Mouse (Mus musculus): ENCODE results near the gene Aldh16a1.
"Not testable (repeated sequence)": the region's sequence is repeated elsewhere in the genome, so short reads cannot be mapped to it uniquely, and the experiment has no call there.

Aldh16a1 gene

DNA sequence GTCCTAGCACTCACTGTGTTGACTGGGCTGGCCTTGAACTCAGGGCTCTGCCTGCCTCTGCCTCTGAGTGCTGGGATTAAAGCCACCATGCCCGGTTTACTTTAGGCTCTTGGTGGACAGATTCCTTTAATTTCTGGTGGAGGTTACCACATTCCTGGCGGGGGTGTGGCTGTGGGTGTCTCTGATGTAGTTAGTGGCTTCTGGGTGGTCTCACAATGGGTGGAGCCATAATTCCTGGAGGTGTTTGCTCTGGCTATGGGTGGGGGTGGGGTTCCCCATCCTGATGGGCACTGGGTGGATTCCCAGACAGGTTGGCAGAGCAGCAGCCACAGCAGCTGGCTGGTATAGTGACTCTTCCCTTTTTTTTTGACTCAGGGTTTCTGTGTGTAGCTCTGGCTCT is 42.4 kb downstream of the Aldh16a1 start:
- DNase-seq: no peak

DNA sequence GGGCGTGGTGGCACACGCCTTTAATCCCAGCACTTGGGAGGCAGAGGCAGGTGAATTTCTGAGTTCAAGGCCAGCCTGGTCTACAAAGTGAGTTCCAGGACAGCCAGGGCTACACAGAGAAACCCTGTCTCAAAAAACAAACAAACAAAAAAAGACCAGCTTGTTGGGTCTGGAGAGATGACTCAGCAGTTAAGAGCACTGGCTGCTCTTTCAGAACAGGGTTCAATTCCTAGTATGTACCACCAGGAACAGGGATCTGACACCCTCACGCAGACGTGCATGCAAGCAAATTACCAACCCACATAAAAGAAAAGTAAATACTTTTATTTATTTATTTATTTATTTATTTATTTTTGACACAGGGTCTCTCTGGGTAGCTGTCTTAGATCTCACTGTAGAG is 44.3 kb downstream of the Aldh16a1 start:
- DNase-seq: not testable (repeated sequence)

DNA sequence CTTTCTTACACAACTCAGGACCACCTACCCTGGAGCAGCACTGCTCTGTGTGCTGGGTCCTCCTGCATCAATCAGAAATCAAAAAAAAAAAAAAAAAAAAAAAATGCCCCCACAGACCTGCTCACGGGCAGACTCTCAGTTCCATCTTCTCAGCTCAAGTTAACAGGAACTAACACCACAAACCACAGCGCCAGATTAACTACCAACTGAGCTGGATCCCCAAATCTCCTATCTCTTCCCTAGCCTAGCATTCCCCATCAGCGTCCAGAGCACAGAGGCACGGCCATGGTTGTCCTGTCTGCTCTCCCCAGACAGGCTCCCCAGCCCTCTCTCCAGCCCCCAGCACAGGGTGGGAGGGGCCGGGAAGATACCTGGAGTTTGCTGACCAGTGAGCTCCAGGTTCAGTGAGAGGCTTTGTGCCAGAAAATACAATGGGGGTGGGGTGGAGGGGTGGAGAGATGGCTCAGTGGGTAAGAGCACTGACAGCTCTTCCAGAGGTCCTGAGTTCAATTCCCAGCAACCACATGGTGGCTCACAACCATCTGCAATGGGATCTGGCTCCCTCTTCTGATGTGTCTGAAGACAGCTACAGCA is 47.2 kb downstream of the Aldh16a1 start:
- DNase-seq: no peak

DNA sequence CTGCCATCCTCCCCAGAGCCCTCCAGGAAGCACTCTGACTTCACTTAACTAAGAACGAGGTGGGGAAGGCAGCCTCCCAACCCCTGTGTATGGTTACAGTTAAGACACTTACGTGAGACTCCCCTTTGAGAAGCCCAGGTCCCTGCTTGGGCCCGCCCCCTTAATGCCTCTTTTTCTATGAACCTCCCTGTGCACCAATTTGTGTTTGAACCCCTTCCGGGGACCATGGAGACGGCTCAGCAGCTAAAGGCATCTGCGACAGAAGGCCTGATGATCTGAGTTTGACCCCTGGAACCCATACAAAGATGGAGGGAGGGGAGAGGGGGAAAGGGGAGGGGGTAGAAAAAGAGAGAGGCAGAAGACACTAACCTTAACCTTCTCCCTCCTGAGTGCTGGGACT is 47.9 kb downstream of the Aldh16a1 start:
- no peak for DNase-seq

DNA sequence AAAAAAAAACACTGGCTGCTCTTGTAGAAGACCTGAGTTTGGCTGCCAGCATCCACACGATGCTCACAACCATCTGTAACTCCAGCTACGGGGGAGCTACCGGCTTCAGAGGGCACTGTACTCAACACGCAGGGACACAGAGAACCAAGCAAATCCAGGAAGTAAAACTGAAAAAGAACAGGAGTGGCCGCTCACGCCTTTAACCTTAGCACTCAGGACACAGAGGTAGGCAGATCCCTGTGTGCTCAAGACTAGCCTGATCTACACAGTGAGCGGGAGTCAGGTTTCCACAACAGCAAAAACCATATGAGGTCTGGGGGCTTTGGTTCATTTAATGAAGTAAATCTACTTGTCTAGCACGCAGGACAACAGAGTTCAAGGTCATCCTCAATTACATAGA is 48.9 kb downstream of the Aldh16a1 start:
- no peak for DNase-seq

DNA sequence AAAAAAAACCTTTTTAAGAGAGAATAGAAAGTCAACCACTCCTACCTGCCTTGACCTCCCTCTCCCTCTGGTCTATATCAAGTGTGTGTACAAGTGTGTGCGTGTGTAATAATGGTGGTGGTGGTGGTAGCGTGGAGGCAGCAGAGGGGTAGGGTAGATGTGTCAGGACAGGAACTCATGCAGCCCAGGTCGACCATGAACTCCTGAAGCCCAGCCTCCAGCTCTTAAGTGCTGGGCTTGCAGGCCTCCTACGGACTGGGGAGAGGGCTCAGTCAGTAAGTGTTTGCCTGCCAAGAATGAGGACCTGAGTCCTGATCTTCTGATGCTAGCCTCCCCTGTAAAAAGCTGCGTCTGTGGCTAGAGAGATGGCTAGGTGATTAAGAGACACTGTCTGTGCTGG is 49.4 kb downstream of the Aldh16a1 start:
- DNase-seq: no peak

DNA sequence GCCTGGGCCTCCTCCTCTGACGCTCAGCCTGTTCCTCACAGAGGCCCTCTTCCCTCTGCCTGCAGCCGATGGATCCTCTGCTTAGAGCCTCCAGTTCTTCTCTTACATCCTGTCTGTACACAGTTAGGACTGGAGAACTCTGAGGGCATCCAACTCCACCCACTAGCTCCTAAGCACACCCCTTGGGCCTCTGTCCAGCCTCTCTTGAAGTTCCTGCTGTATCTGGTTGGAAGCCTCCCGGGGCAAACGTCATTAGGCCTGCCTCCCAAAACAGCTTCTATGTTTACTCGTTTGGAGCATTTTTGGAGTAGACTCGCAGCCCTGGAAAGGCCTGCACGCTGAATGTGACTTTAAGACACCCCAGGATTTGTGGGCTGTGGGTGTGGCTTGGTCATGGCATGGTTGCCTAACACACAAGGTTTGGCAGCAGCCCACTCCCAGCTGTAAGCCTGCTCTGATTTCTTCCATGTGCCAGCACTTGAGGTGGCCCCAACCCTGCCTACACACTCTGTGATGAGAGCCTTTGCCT is 50.7 kb downstream of the Aldh16a1 start, which contains the start of gene Fcgrt:
TSS of gene Fcgrt (minus strand) at position 200 of the 529 bp plus-strand sequence.
- peak; percentile 97 to 98 for DNase-seq

DNA sequence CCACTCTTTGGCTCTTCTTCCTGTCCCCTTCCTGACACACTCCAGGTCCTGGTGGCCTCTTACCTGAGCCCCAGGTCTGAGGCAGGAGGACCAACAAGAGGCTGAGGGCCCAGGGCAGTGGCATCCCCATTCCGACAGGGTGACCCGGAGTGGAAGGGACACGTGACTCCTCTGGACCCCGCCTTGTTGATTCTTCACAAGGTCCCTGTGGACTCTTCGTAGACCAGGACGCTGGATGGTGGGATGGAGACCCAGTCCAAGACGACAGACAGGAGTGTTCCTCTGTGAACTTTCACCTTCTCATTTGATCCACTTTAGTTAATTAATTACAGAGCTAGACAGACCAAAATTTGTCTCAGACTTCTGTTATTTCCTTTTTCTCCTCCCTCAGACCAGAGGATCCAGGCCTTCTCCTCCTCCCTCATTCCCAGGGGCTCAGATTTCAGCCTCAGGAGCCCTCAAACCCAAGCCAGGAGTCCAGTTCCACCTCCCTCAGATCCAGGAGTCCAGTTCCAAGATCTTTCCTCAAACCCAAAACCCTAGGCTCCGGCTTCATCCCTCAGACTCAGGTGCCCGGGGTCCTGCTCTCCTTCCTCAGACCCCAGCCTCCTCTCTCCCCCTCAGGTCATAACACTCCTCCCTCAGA is 51.3 kb downstream of the Aldh16a1 start:
- DNase-seq: peak in 1 of 2 experiments; percentile 48

DNA sequence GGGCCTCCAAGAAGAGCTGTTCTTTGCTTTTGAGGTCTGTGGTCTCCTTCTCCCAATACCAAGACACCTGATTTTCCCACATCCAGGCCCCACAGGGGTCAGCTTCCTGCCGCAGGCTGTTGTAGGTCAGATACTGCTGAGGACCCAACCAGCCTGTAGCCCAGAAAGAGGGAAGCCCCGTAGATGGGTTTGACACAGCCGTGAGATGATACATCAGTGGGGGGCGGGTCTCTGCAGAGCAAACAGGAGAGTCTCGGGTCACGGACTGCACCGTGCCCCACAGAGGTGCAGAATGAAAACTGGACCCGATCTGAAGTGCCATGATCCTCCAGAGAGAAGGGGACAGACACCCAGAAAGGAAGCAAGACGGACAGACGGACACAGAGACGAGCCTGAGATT is 51.9 kb downstream of the Aldh16a1 start:
- DNase-seq: no peak

DNA sequence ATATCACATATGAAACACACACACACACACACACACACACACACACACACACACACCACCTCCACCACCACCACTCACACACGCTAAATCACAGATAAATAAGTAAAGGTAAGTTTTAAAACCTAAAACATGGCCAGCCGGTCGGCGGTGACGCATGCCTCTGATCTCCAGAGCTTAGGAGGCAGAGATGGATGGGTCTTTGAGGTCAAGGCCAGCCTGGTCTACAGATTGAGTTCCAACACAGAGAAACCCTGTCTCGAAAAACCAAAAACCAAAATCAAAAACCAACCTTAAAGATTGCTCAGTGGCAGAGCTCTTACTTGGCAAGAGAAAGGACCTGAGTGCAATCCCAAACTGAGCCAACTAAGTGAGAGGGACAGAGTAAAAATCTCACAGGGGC is 54.3 kb downstream of the Aldh16a1 start:
- DNase-seq: no peak

DNA sequence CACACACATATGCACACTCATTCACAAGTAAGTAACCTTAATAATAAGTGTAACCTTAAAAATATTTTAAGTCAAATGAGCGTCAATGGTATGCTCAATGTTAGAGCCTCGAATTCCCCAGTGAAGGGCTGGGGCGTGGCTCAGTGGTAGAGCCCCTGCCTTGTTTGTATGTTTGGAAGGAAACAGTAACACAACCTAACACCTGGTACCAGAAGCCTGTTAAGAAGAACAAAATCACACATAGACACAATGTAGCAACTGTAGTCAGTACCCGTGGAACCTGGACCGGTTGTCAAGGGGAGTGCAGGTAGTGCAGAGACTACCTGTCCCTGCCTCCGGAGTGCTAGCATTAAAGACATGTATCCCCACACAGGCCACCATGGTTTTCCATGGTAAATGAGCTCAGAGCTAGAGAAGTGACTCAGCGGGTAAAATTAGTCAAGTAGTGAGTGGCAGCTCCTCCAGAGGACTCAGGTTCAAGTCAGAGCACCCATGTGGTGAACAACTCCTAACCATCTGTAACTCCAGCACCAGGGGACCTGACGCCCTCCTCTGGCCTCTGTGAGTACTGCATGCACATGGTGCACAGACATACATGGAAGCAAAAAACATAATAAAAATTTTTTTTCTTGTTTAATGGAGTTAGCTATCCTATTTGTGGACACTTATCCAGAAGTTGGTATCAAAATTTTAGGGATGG is 55.7 kb downstream of the Aldh16a1 start:
- DNase-seq: no peak

DNA sequence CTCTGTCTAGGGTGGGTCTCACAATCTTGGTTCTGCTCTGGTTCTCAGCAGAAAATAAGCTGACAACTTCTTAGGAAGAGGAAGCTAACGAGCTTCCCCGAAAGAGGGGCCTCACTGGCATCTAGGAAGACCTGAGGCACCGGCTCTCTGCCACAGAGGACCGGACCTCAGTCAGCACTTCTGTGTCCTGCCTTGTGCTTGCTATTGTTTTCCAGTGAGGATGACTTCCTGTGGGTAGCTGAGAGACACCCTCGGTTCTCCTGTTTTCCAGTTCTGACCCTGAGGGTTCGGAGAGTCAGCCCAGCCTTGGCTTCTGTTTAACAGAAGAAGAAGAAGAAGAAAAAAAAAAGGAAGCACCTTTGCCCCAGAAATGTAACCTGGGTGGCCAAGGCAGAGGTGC is 56.9 kb downstream of the Aldh16a1 start:
- DNase-seq: no peak

DNA sequence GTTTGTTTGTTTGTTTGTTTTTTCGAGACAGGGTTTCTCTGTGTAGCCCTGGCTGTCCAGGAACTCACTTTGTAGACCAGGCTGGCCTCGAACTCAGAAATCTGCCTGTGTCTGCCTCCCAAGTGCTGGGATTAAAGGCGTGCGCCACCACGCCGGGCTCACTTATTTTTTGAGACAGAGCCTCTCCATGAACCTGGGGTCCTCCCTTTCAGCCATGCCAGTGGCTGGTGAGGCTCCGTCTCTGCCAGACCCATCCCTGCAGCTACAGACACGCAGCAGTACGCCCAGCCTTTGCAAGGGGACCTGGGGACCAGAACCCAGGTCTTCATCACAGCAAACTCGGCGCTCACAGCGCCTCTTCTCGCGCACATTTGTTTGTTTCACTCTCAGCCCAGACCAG is 58.4 kb downstream of the Aldh16a1 start:
- DNase-seq: not testable (repeated sequence)

DNA sequence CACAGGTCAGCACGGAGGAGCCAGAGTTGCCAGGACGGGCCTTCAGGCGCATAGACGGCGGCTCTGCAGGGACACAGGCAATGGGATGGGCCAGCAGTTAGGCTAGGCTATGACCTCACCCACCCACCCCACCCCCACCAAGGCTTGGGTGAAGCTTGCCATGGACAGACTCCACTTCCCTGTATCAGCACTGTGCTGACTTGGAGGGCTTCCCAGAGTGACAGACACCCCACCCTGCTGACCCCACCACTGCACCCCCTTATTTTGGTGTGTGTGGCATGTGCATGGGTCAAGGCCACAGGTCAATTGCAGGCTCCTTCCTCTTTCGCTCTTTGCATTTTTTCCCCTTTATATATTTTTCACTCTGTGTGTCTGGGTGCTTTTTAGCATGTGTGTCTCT is 59.0 kb downstream of the Aldh16a1 start:
- DNase-seq: peak; percentile 46 to 48

DNA sequence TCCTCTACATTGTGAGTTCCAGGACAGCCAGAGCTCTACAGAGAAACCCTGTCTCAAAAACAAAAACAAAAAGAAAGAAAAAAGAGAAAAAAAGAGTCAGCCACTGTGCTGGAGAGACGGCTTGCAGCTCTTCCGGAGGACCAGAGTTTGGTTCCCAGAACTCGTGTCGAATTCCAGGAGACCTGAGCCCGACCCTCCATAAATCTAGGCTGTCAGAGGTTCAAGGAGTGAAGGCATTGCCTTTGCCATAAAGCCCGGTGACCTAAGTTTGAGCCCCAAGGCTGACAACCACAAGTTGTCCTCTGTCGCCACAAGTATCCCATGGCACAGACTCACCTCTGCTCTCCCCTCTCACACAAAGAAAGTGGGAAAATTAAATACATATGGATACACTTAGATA is 60.3 kb downstream of the Aldh16a1 start:
- no peak for DNase-seq

DNA sequence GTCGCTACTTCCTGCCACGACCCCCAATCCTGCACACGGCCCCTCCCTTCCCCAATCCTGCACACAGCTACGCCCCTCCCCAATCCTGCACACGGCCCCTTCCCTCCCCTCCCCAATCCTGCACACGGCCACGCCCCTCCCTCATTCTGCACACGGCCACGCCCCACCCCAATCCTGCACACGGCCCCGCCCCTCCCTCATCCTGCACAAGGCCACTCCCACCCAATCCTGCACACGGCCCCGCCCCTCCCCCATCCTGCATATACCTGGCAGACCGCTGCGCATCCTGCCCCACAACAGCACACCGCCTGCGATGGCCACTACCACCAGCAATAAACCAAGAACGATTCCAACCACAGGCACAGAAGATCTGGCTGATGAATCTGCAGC is 60.9 kb downstream of the Aldh16a1 start:
- no peak for DNase-seq

DNA sequence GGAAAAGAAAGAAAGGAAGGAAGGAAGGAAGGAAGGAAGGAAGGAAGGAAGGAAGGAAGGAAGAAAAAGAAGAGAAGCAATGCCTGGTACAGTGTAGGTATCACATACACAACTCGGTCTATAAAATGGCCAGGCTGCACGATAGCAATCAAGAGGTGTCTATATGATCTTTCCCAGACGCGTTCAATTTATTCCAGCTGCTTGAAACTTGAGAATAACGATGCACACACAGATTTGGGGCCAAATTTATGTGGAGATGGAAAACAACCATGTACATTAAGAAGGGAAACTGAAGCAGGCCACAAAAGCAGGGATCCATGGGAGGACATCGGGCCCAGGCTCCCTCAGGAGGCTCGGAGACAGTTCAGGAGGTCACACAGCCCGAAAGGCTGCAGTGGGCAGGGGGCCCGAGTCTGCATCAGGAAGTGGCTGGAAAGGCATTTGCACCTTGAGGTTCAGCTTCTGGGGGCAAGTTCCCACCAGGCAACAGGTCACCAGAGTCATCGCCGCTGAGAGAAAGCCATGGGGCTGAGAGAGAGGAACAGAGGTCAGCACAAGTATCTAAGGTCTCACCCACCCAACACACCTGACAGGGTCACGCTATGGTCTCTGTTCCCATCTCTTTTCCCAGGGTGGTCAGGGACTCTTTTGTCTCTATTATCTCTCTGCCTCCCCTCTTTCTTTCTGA is 61.4 kb downstream of the Aldh16a1 start:
- no peak for DNase-seq

DNA sequence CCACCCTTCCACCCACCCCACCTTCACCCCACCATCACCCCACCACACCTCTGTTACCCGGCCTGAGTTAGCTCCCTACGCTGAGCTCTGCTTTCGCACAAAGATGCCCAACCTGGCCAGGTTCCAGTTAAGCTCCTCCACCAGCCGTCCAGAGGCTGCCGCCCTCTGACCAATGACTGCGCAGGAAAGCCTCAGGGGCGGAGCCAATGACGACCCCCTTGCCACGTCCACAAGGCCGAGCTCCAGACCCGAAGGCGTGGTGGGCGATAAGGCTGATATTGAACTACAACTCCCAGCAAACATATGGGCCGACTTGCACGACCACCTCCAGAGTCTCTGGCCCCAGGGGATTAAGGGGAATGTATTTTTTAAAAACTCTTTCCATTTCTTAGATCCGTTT is 62.3 kb downstream of the Aldh16a1 start, which contains the start of gene Rcn3:
TSS of gene Rcn3 (minus strand) at position 174 of the 400 bp plus-strand sequence.
- DNase-seq: peak; percentile 72 to 73

DNA sequence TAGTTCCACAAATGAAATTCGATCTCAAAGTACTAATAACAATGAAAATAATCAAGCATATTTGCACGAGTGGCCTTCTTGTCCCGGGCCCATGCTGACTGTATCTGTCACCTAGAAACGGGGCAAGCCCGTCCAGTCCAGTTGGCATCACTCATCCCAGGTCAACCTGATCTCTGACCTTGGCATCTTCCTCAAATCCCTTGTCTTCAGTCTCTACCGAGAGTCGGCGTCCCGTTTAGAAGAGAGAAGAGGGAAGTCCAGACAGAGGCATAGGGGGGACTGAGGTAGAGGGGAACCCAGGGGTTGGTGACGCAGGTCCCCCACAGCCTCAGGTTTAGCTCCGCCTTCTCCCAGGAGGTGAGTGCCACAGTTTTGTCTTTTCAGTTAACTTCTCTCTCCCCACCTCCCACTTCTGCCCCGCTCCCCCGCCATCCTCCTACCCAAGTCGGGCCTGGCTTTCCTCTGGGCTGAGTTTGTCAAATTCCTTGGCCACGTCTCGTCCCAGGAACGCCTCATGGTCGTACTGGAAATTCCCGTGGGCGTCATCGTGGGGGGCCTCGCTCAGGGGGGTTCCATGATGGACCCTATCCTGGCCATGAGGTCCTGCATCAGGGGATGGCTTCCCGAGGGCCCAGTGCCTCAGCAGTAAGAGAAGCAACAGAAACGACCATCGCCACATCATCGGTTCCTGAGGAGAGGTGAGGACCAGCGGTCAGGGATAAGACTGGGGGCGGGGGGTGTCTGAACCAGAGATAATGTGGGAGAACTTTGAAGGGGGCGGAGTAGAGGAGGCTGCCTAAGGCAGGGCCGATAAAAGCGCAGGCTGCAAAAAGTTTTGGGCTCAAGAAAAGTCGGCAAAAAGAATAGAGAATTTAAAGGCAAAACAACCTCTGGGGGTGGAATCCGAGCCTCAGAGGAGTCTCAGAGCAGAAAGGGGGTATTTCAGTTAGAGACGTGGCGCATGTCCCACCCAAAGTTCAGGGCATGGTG is 63.1 kb downstream of the Aldh16a1 start:
- DNase-seq: no peak

All from lung, adult 18-20 months (tissue).